Mouse (Mus musculus) kidney, postnatal 0 days (tissue): ENCODE measurements around the gene Sycp3. TPM values are rescaled to one million over a fixed set of nuclear protein-coding genes. Genes with fewer than 3 reads are reported as not detected.

ENCODE experiments used
- ATAC-seq: fragments of 200-750 bp; cut with Nextera tagmentation; replicated peaks from 2 replicates; pipeline ENCODE4 v1.8.0; 2017; ENCODE audit warnings: low read depth, moderate number of reproducible peaks, moderate TSS enrichment, moderate library complexity; ENCODE audit not compliant: low FRiP score
- DNase-seq: peaks from one replicate; pipeline ENCODE4 v3.0.0-alpha.2; 2016; ENCODE audit warnings: low spot score
- H3K27ac ChIP-seq: fragments of 300-500 bp; sonication (generic); 2 replicates; pipeline ENCODE4 v1.5.1; 2014; ENCODE audit warnings: mild to moderate bottlenecking
- H3K27me3 ChIP-seq: fragments of 300-500 bp; sonication (generic); 2 replicates; pipeline ENCODE4 v1.6.1; 2014; ENCODE audit warnings: low read length, mixed read lengths; ENCODE audit not compliant: insufficient read depth
- H3K36me3 ChIP-seq: fragments of 300-500 bp; sonication (generic); 2 replicates; pipeline ENCODE4 v1.6.1; 2014; ENCODE audit warnings: low read length, mixed read lengths; ENCODE audit not compliant: insufficient read depth
- H3K4me1 ChIP-seq: fragments of 300-500 bp; sonication (generic); replicated peaks from 2 replicates; pipeline ENCODE4 v1.6.1; 2014; ENCODE audit warnings: antibody characterized with exemption, low read length, mixed read lengths; ENCODE audit not compliant: insufficient read depth
- H3K4me2 ChIP-seq: fragments of 300-500 bp; sonication (generic); 2 replicates; pipeline ENCODE4 v1.6.1; 2014; ENCODE audit warnings: mild to moderate bottlenecking, low read length, moderate library complexity, mixed read lengths
- H3K4me3 ChIP-seq: fragments of 300-500 bp; sonication (generic); replicated peaks from 2 replicates; pipeline ENCODE4 v1.5.1; 2014; ENCODE audit warnings: low read depth, low read length
- H3K9ac ChIP-seq: fragments of 300-500 bp; sonication (generic); 2 replicates; pipeline ENCODE4 v1.6.1; 2014; ENCODE audit warnings: low read depth, low read length
- H3K9me3 ChIP-seq: fragments of 300-500 bp; sonication (generic); replicated peaks from 2 replicates; pipeline ENCODE4 v1.6.1; 2016; ENCODE audit warnings: low read length, inconsistent platforms, mixed read lengths
- CTCF ChIP-seq: IDR thresholded peaks from 2 replicates; pipeline ENCODE4 v1.5.1; 2016; ENCODE audit warnings: antibody characterized with exemption, low read depth, mild to moderate bottlenecking, moderate library complexity
- whole genome bisulfite sequencing: fragments of 180-500 bp; shearing (Covaris S2); extraction: QIAGEN DNeasy Blood & Tissue Kit; methylation state at CpG from one replicate; pipeline ENCODE4 v1.1.7; 2014; 5-methylcytosine and 5-hydroxymethylcytosine counted together
- polyA plus RNA-seq: library from polyadenylated mRNA; unstranded; fragments of >200 nt; fragmentation: Nextera tagmentation; extraction: Ambion mirVana; gene quantifications from 2 replicates; pipeline ENCODE4 v1.2.1, GENCODE M21; 2015

Sycp3 gene
- polyA plus RNA-seq, 1 experiment from 2014 or later, result 0.16 TPM

- WGBS, result 29% methylated on average over 11 of the region's 11 CpGs
- ATAC-seq, result peak; percentile 37; the same call in 1 of the 2 replicates
Observed at GRCm38 (mm10) chr10:88496864-88497564, 37.6 kb downstream of the Sycp3 start.

GRCm38 (mm10) chr10:88499993-88500392 lies 40.6 kb downstream of the Sycp3 start:
- H3K4me1 ChIP-seq, result peaks cover 9% of the 10 kb centered on the region; the same call in 1 of the 2 replicates

More at GRCm38 (mm10) chr10:88496864-88497564, 37.6 kb downstream of the Sycp3 start:
- no peak overlapping the region for H3K27ac ChIP-seq
- no peak overlapping the region for H3K4me3 ChIP-seq
- no peaks in the 10 kb centered on the region for H3K36me3 ChIP-seq
- H3K4me2 ChIP-seq, result peak overlapping the region; percentile 21; the same call in 1 of the 2 replicates
- no peak for TF ChIP-seq CTCF
- H3K9ac ChIP-seq, result no peak overlapping the region
- peak; percentile 48 for DNase-seq
- no peaks in the 10 kb centered on the region for H3K9me3 ChIP-seq
- H3K4me1 ChIP-seq, result peaks cover 13% of the 10 kb centered on the region
- H3K27me3 ChIP-seq, result no peaks in the 10 kb centered on the region

GRCm38 (mm10) chr10:88501370-88501769 lies 42.0 kb downstream of the Sycp3 start:
- Histone ChIP-seq H3K4me1 (peaks cover 9% of the 10 kb centered on the region; the same call in 1 of the 2 replicates), H3K4me2 (peak overlapping the region; percentile 59), H3K27ac (peak overlapping the region; percentile 79), H3K27me3 (no peaks in the 10 kb centered on the region), H3K36me3 (no peaks in the 10 kb centered on the region), H3K9ac (no peak overlapping the region), H3K9me3 (no peaks in the 10 kb centered on the region), H3K4me3 (peak overlapping the region; percentile 62; the same call in 1 of the 2 replicates)
- 35% methylated on average over 10 of the region's 10 CpGs for WGBS
- no peak for TF ChIP-seq CTCF
- DNase-seq (peak; percentile 62), ATAC-seq (no peak)

More at GRCm38 (mm10) chr10:88499993-88500392, 40.6 kb downstream of the Sycp3 start:
- no peak overlapping the region for H3K4me3 ChIP-seq
- no peak for ATAC-seq
- TF ChIP-seq CTCF, result no peak
- peak overlapping the region; percentile 59 for H3K4me2 ChIP-seq
- H3K9ac ChIP-seq, result no peak overlapping the region
- no peaks in the 10 kb centered on the region for H3K36me3 ChIP-seq
- H3K9me3 ChIP-seq, result no peaks in the 10 kb centered on the region
- WGBS, result 67% methylated on average over 5 of the region's 5 CpGs
- DNase-seq, result no peak
- no peaks in the 10 kb centered on the region for H3K27me3 ChIP-seq
- H3K27ac ChIP-seq, result no peak overlapping the region

- peak overlapping the region; percentile 25 for H3K9ac ChIP-seq
- H3K4me3 ChIP-seq, result peak overlapping the region; percentile 62
- DNase-seq, result no peak
- H3K9me3 ChIP-seq, result no peaks in the 10 kb centered on the region
- H3K27me3 ChIP-seq, result no peaks in the 10 kb centered on the region
- H3K27ac ChIP-seq, result peak overlapping the region; percentile 79
- no peak for TF ChIP-seq CTCF
- 56% methylated on average over 13 of the region's 13 CpGs for WGBS
- no peaks in the 10 kb centered on the region for H3K36me3 ChIP-seq
- peak overlapping the region; percentile 59 for H3K4me2 ChIP-seq
- peaks cover 9% of the 10 kb centered on the region; the same call in 1 of the 2 replicates for H3K4me1 ChIP-seq
- ATAC-seq, result no peak
Observed at GRCm38 (mm10) chr10:88501886-88502765, 42.8 kb downstream of the Sycp3 start.

GRCm38 (mm10) chr10:88502919-88503318 lies 43.5 kb downstream of the Sycp3 start:
- 22% methylated on average over 4 of the region's 4 CpGs for WGBS
- no peak for ATAC-seq
- DNase-seq, result no peak
- Histone ChIP-seq H3K27me3 (no peaks in the 10 kb centered on the region), H3K9ac (peak overlapping the region; percentile 80), H3K4me3 (peak overlapping the region; percentile 62), H3K36me3 (no peaks in the 10 kb centered on the region), H3K27ac (peak overlapping the region; percentile 87), H3K4me1 (peaks cover 9% of the 10 kb centered on the region; the same call in 1 of the 2 replicates), H3K4me2 (peak overlapping the region; percentile 59), H3K9me3 (no peaks in the 10 kb centered on the region)
- TF ChIP-seq CTCF, result no peak
